Mouse (Mus musculus) induced T-regulatory cell, adult 2 months (primary cell): ENCODE measurements around the gene Cd5.

Source experiments
- DNase-seq: peaks from one replicate; pipeline ENCODE4 v3.0.0-alpha.2; 2012; ENCODE audit warnings: low read depth

Cd5 gene

DNA sequence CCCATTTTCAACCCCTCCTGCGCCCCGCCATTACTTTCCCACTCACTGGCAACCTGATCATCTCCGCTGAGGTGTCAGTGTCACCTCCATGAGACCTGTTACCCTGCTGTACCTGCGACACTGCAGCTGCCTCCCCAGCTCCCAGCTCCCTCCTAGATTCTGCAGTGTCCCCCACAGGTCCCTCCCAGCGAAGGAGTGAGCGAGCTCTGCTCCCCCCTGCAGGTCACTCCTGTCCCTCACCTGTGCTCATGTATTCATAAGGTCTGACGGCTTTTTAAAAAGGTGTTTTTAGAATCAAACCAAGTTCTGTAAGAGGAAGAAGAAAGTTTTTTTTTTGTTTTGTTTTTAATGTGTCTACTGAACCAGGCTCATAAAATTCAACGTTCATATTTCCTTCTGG lies 36.7 kb downstream of the Cd5 start:
- DNase-seq = no peak

DNA sequence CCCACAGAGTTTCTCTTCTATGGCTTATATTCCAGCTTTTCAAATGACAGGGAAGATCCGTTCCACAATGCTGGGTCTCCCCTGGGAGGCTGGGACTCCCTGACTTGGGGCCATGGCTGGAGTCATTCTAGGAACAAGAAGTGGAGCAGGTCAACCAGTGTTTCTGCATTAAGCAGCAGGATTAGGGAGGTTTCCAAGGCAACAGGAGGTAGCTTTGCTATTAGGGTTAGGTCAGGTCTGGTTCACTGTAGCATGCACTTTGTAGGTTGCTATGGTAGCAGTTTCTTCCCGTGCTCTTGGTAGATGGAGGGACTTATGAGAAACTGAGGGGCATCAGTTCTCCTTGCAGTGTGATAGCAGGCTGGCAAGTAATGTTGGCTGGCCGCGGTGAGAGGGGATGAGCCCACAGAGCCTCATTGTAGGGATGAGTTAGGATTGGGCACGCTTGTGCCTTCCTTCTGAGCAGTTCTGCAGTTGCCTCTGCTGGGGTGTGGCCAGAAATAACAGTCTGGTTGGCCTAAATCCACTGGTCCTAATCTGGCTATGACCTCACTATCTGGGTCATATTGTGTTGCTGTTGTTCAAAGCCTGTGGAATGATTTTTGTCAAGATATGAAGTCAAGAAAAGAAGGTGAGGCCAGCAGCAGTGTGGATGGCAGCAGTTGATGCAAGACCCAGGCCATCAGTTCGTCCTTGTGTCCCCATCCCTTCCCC lies 37.6 kb downstream of the Cd5 start:
- DNase-seq = no peak

DNA sequence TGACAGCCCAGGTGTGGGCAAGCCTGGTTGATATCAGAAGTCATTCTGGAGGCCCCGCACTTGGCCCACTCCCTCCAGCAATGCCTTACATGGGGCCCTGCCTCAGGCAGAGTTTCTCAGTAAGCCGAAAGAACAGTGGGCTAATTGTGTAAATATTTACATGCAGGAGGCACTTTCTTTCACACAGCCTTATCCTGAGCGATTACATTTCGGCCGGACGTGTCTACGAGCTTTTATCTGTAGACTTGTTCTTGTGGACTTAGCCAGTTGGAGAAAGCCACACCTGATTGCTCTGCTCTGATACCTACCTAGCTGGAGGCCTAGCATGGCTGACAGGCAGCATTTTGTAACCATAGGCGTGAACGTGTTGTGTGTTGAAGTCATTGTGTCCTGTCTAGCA lies 39.0 kb downstream of the Cd5 start:
- DNase-seq = no peak

DNA sequence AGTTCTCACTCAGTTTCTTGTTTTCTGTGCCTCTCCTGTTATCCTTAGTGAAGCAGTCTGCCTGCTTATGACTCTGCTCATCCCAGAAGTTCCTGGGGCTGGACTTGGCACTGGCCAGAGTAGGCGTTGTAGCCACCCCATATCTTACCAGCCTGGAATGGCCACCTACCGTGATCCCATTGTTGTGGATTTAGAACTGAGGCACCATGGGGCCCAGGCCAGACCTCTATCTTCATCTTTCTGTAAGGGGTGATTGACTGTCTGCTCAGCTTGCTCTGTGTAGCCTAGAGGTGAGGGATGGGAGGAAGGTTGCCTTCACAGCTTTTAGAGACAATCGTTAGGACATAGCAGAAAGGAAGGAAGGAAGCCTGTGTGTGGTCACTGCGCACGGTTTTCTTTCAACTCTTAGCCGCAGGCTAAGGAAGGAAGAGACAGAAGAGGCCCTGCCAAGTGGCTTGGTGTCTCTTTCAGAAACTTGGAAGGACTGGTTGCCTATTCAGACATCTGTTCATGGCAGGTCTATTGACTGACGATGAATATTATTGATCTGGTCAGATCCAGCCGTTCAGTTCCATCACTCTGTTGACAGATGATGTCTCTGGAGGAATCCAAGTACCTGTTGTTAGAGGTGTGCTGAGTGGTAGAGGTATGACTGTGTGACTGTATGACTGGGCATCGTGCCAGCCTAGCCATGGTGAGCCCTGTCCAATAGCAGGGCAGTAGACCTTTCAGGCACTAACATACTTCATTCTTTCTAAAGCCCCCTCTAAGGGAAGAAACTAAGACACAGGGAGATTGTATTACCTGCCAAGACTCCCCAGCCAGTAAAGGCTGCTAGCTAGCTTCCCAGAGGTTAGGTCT lies 40.4 kb downstream of the Cd5 start:
- peak; percentile 57 for DNase-seq

DNA sequence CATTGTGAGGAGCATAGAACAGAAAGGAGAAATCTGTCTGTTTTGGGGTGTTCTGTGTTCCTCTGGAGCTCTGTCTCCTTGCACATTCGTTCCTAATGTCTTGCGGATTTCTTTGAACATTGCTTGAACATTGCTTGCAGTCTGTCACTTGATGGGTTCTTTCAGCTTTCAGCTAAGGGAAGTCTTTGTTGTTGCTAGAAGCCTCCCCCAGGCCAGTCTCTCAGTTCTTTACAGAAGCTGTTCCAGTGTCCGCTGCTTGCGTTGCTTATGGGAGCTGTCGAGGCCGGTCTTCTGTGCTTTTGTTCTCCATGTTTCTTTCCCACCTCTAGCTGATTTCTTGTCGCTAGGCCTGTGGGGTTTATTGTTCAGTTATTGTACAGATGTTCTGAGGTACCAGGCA lies 43.0 kb downstream of the Cd5 start:
- no peak for DNase-seq

DNA sequence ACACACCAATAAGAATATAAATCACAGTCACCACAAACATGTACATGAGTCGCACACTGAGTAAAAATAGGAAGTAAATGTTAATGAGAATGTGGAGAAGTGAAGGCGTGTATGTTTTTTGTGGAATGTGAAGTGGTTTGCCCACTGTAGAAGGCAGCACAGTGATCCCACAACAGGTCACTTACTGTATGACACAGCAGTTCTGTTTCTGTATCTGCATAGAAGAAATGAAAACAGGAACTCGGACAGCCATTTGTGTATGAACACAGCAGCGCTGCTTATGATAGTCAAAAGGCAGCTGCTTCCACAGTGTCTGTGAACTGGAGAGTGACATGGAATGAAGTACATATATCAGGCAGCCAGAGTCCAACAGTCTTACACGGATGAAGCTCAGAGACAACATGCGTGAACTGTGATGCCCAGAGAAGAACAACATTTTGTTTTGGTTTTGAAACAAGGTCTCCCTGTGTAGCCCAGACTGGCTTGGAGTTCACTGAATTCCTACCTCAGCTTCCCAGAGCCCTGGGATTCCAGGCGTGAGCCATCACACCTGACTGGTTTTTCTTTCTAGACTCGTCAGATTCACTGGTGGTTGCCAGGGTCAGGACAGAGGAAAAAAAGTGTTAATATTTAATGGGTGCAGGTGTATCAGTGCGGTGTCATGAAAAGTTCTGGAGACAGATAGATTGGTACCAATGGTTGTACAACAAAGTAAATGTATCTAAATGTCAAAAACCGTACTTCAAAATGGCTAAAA lies 44.7 kb downstream of the Cd5 start:
- no peak for DNase-seq

DNA sequence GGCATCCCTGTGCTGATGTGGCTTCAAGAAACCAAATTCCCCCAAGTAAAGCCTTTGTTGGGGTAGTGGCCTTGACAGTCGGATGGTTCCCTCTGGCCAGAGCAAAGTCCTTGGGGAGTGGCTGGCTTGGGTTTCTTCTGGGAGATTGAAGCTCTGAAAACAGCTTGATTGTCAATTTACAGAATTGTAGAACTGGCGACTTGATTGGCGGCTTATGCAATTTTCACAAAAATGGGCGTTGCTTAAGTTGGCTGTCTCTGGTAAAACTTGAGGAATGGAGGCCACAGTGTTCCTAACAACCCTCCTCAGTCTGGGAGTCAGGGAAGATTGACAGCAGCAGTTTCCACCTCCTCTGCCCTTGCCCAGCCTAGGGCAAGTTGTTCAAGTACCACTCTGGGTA lies 46.4 kb downstream of the Cd5 start:
- no peak for DNase-seq

DNA sequence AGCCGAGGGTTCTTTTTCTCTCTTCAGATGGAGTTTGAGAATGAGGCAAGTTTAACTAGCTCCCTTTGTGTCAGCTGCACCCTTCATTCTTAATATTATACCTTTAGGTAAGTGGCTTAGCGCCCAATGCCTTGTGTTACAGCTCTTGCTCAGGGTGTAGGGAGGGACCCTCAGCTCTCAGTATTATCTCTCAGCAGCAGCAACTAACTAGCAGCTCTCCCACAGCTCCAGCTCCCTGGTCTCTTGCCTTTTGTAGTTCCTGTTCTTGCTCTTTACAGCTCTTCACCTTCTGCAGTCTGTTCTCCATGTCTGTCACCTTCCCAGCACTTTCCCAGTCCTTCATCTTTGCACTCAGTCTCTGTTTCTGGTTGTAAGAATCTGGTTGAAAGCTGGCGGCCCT lies 47.1 kb downstream of the Cd5 start:
- DNase-seq = no peak

DNA sequence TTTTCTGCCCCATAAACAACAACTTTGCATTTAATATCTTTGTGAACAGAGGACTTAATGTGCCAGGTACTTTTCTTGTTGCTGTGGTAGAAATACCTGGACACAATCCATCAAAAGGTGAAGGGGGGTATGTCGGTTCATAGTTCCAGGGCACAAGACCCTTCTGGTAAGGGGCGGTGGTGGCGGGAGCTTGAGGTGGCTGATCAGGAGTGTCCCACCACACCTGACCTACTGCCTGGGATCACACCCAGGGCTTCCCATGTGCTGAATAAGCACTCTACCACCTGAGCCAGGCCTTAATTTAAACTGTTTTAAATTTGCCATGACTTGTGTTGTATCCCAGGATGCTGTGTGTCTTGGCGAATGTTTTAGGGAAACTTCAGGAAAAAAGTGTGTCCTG lies 47.7 kb downstream of the Cd5 start:
- DNase-seq = no peak

DNA sequence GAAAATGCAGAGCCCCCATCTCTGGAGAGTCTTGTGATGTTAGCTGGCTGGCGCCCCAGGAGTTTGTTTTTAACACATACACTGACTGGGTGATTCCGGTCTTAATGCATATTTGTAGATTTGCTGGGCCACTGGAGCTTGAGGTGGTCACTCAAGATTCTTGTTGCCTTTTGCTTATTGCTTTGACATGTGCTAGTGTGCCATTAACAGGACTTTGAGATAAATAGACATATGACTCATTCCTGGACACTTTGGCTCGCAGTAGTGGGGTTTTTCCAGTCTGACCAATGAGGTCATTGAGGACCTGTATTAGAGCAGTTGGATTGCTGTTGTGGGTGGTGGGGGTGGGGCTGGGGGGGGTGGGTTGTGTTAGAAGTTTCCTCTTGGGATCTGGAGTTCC lies 48.5 kb downstream of the Cd5 start:
- DNase-seq = no peak

DNA sequence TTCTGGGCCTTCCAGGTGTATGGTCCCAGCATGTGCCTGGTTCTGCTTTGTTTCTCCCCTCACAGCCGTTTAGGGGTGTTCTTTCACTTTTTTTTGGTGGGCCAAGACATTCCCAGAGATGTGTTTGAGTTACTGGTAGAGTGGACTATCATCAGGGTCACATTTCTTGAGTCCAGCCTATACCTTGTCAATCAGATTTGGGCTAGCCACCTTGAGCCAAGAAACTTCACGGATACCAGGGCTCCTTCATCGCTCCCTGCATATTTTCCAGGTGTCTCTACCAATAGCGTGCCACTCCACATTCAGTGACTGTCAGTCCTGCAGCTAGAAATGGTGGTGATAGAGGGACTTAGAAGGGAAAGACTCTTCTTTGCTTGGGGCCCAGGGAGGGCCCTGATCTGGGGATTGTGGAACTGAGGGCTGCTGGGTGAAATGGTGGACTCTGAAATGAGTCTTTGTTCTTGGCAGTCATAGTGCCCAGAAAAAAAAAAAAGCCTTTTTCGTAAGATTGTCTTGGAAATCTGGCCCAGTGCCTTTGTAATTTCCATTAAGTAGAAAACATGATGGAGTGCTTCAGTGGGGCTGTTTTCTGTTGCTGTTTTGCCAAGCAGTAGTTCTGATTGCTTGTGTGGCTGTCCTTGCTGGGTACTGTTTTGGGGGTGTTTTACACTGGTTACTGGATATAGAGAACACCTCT lies 49.2 kb downstream of the Cd5 start:
- DNase-seq = no peak

DNA sequence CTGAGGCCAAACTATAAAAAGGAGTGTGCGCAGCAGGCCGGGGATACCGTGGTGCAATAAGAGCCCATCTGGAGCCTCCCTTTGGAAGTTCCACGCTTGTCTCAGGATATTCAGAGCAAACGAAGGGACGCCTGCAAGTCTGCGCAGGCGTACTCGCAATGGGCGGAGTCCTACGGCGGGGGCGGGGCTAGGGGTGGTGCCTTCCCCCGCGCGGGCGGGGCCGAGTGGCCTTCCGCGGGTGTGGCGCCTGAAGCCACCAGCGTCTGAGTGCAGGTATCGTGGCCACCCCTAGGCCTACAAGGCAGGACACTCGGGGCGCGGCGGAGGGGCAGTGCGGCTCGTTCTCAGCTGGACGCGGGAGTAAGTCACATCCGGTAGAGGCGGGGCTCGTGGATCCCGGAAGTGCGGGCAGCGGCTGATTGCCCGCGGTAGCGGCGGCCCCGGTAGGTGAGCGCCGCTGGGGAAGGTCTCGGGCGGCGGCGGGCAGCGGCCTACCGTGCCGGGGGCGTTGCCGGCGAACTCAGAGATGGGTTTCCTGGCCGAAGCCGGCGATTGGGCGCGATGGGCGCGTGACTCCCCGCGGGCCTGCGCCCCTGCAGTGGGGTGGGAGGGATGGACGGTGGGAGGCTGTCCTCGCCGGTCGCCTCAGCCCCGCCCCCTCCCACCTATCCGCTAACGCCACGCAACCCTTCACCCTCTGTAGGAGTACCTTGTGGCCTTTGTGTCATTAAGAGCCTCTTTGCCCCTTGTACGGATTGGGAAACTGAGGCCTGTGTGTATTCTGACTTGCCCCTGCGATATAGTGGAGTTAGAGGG lies 50.1 kb downstream of the Cd5 start, which contains the start of gene Vps37c:
Vps37c (plus strand) TSS at position 199 of the 816 bp plus-strand sequence.
- peak; percentile 94 for DNase-seq

DNA sequence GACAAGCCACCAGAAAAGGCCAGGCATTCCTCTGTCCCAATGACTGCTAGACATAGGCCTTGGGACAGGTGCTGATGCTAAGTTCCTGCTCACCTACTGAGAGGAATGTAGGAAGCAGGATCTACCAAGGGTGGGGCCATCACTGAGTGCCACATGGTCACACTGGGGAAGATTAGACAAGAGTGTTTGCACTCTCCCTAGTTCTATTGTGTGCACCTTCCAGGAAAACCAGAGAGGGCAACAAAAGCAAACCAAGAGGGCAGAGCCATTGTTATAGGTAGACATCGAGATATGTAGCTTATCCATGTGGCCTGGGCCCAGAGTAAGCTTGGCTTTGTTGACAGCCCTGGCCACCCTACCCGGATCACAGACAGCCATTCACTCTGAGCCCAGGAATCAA lies 53.1 kb downstream of the Cd5 start:
- DNase-seq = no peak

DNA sequence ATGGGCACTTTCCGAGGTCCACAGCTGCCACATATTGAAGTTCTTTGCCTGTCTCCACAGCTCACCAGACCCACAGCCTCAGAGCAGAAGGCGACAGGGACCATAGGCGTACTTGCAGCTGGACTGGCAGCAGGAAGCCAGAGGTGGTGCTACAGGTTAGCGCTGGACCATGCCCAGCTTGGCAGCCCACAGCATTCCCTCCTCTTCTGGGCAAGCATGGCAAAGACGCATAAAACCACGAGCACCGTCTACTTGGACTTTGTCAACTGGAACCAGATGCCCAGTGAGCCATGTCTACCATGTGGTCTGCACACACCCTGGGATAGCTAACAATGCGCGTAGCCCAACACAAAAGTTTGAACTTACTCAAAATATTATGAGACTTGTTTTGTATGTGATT lies 53.7 kb downstream of the Cd5 start:
- no peak for DNase-seq

DNA sequence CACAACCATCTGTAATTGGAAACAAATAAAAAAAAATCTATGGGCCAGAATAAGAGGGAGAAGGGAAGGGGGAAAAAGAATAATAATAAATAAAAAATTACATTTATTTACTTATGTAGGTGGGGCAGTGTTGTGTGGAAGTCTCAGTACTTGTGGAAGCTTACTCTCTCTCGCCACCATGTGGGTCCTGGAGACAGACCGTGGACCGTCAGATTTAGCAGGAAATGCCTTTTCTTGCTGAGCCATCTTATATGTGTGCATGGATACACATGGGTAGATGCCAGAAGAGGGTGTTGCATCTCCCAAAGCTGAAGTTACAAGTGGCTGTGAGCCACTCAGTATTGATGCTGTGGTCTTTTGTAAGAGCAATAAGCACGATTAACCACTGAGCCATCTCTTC lies 57.2 kb downstream of the Cd5 start:
- no peak for DNase-seq

DNA sequence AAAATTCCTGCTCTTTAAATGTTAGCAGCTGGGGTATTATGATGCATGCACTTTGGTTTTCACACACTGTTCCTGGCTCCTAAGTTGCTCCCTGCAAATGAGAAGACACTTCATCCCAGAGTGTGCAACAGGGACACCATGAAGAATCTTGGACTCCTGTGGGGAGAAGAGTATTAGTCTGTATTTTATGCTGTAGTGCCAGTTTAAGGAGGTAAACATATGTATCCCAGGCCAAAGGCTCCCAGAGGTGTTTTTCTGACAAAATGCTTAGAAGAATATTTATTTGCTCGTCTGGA lies 60.1 kb downstream of the Cd5 start:
- no peak for DNase-seq

DNA sequence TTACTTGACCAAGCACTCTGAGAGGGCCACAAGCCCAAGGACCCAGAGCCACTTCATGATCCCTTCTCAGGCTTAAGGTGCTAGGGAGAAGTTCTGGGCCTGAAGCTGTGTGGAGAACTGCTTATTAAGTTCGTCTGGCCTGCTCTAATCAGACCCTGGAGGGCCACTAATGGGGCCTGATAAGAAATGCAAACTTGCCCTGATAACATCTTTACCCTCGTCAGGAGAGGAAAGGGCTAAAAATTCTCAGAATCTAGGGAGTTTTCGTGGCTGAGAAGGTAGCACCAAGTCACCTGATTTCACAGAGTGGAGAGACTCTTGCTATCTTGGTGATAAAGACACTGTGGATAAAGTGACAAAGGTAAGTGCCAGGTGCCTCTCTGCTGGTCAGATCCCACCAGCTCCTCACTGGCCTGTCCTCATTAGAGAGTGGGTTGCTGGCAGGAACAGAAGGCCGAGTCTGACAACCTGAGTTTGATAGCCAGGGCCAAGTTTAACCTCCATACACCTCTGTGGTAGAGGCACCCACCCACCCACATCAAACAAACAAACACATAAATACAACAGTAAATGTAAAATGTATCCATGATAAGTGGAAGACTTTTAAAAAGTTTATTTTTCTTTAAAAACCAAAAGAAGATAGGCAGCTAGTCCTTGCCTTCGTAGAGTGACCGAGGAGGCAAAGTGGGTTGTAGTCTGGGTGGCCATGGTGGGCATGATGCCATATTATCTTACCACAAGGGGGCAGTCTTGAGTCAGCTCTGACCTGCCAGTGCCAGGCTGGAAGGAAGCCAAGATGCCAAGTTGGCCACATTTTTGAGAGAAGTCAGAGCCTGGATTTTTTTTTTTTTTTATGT lies 60.7 kb downstream of the Cd5 start, which contains the start of gene Pga5:
Pga5 (minus strand) TSS at position 157 of the 857 bp plus-strand sequence.
- peak; percentile 87 for DNase-seq

DNA sequence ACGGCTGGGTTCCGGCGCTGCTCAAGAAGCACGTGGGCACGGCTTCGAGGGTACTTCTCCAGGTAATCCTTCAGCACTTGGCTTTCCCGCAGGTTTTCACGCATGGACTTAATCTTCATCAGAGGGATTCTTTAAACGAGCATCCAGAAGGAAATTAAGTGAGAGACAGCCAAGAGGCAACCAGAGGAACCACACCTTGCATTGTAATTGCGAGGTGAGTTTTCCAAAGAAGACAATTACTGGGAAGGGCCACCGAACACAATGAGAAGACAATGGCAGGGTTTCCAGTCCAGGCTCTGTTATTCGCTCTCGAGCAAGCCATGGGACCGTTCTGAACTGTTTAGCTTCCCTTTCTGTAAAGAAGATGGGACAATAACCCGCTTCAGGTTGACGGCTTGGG lies 62.1 kb downstream of the Cd5 start:
- no peak for DNase-seq

DNA sequence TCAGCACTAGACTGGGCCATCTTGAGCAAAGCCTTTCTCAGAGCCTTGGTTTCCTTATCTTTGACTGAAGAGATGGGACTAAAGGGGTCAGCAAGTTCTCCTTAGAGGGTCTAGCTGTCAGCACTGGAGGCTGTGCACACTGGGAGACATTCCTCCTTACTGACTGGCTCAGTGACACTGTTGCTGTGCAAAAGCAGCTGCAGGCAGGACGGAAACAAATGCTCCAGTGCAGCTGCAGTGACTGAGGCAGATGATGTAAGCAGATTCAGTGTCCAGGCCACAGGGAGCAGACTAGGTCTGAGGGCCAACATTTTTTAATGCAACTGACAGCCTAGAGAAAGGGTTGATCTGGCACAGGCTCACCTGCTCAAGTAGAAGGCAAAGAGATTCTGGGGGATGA lies 65.5 kb downstream of the Cd5 start:
- no peak for DNase-seq

DNA sequence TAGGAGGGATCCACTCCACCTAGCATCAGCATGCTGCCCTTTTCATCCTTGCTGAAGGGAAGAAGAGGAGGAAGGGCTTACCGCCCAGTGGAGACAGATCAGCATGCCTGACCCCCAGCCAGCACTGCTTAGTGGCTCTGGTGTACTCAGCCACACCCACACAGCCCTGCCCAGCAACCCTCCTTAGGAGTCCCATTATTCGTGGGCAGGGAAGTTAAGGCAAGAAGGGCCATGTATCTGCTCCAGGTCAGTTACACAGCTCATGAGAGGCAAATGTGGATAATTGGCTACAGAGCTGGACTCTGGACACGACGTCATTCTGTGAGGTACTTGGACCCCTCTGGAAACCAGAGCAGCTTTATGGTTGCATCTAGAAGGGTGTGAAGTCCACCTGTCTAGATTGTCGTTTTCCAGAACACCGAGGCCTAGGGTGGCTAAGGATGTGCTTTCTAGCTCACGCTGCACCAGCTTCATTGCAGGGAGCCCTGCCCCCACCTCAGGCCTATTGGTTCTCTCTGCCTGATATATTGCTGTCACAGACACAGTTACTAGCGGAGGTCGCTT lies 66.9 kb downstream of the Cd5 start:
- no peak for DNase-seq
